In the genomic region with DNA sequence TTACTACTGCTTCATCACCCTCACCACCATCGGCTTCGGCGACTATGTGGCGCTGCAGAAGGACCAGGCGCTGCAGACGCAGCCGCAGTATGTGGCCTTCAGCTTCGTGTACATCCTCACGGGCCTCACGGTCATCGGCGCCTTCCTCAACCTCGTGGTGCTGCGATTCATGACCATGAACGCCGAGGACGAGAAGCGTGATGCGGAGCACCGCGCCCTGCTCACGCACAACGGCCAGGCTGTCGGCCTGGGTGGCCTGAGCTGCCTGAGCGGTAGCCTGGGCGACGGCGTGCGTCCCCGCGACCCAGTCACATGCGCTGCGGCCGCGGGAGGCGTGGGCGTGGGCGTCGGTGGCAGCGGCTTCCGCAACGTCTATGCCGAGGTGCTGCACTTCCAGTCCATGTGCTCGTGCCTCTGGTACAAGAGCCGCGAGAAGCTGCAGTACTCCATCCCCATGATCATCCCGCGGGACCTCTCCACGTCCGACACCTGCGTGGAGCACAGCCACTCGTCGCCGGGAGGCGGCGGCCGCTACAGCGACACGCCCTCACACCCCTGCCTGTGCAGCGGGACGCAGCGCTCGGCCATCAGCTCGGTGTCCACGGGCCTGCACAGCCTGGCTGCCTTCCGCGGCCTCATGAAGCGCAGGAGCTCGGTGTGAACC, we compare ENCODE assay signal across 9 mouse cellular contexts. TPM values are rescaled to one million over a fixed set of nuclear protein-coding genes. Genes with fewer than 3 reads are reported as not detected.
DNase-seq lines count a peak whose midpoint lies in the region; ATAC-seq and TF ChIP-seq lines count a peak whose summit lies in the region.
"Had no signal": no experiment of that assay in that cellular context is flagged by ENCODE, and none has a peak within 500 bp of the region (broad histone marks: within the 10 kb centered on the region; RNA-seq: fewer than 3 reads in every experiment).

No protein-coding gene starts in this region.

- H3K36me3 ChIP-seq in heart, embryonic 12.5 days = no peaks in the 10 kb centered on the region
- no peaks in the 10 kb centered on the region for H3K36me3 ChIP-seq in forebrain, postnatal 0 days (ENCODE audit: insufficient read depth)
- H3K36me3 ChIP-seq in limb, embryonic 15.5 days = no peaks in the 10 kb centered on the region
- H3K36me3 ChIP-seq in midbrain, embryonic 13.5 days = no peaks in the 10 kb centered on the region
- H3K36me3 ChIP-seq in testis, adult 2 months (ENCODE audit: control insufficient read depth, insufficient read depth, low read length) = no peaks in the 10 kb centered on the region

- H3K9me3 ChIP-seq in heart, embryonic 12.5 days (replicated peaks) = no peaks in the 10 kb centered on the region
- H3K9me3 ChIP-seq in forebrain, postnatal 0 days (ENCODE audit: low read length) = no peaks in the 10 kb centered on the region
- H3K9me3 ChIP-seq in limb, embryonic 15.5 days = no peaks in the 10 kb centered on the region
- no peaks in the 10 kb centered on the region for H3K9me3 ChIP-seq in midbrain, embryonic 13.5 days

- H3K4me3 ChIP-seq in heart, embryonic 12.5 days = peak overlapping the region; percentile 43
- peak overlapping the region; percentile 26 for H3K4me3 ChIP-seq in forebrain, postnatal 0 days (ENCODE audit: low read depth, low read length)
- peak overlapping the region; percentile 43 for H3K4me3 ChIP-seq in limb, embryonic 15.5 days
- peak overlapping the region; percentile 40 for H3K4me3 ChIP-seq in midbrain, embryonic 13.5 days (replicated peaks)
- peak overlapping the region; percentile 56 for H3K4me3 ChIP-seq in testis, adult 2 months (ENCODE audit: control insufficient read depth, low read depth, low read length)
- H3K4me3 ChIP-seq: myocyte had no signal

- ATAC-seq in heart, embryonic 12.5 days (ENCODE audit: insufficient number of reproducible peaks, low FRiP score) = 0 out of 2 replicates have a peak, but pooled peaks have one; percentile 17
- ATAC-seq in forebrain, postnatal 0 days = peak; percentile 70
- ATAC-seq in limb, embryonic 15.5 days (ENCODE audit: insufficient number of reproducible peaks, low FRiP score, low TSS enrichment, low read depth) = 0 out of 2 replicates have a peak, but pooled peaks have one; percentile 2
- ATAC-seq in midbrain, embryonic 13.5 days = peak; percentile 74

- no peak for TF ChIP-seq POLR2A in testis, adult 2 months (IDR thresholded peaks at IDR 0.05; ENCODE audit: control insufficient read depth, low read depth, low read length)

- peak overlapping the region; percentile 64 for H3K9ac ChIP-seq in heart, embryonic 12.5 days
- peak overlapping the region; percentile 45 for H3K9ac ChIP-seq in forebrain, postnatal 0 days
- peak overlapping the region; percentile 31; the same call in 1 of the 2 replicates for H3K9ac ChIP-seq in limb, embryonic 15.5 days
- H3K9ac ChIP-seq in midbrain, embryonic 13.5 days (replicated peaks) = peak overlapping the region; percentile 63

- peaks cover 53% of the 10 kb centered on the region for H3K4me1 ChIP-seq in heart, embryonic 12.5 days (replicated peaks)
- peaks cover 9% of the 10 kb centered on the region; the same call in 1 of the 2 replicates for H3K4me1 ChIP-seq in forebrain, postnatal 0 days (ENCODE audit: insufficient read depth)
- H3K4me1 ChIP-seq in limb, embryonic 15.5 days = peaks cover 19% of the 10 kb centered on the region
- peaks cover 19% of the 10 kb centered on the region for H3K4me1 ChIP-seq in midbrain, embryonic 13.5 days (replicated peaks)
- H3K4me1 ChIP-seq in testis, adult 2 months (ENCODE audit: control insufficient read depth, insufficient read depth, low read length) = peaks cover 6% of the 10 kb centered on the region

- no peak for DNase-seq in heart, adult 9 months (ENCODE audit: low spot score in 2 of 2)
- DNase-seq in ZHBTc4 (ENCODE audit: low read depth, low spot score) = peak; percentile 66
- DNase-seq in forebrain, postnatal 0 days = peak; percentile 52
- no peak for DNase-seq in layer of hippocampus, adult 18-20 months (ENCODE audit: low spot score in 2 of 2)

- 7% methylated on average over 69 of the region's 69 CpGs for WGBS in heart, embryonic 12.5 days
- WGBS in forebrain, postnatal 0 days = 6% methylated on average over 69 of the region's 69 CpGs
- WGBS in limb, embryonic 15.5 days = 4% methylated on average over 69 of the region's 69 CpGs
- 2% methylated on average over 69 of the region's 69 CpGs for WGBS in midbrain, embryonic 13.5 days

- H3K27me3 ChIP-seq in heart, embryonic 12.5 days (replicated peaks) = peaks cover 26% of the 10 kb centered on the region
- H3K27me3 ChIP-seq in forebrain, postnatal 0 days (ENCODE audit: insufficient read depth, low read length) = peaks cover 16% of the 10 kb centered on the region
- H3K27me3 ChIP-seq in limb, embryonic 15.5 days = peaks cover 46% of the 10 kb centered on the region
- H3K27me3 ChIP-seq in midbrain, embryonic 13.5 days = peaks cover 47% of the 10 kb centered on the region
- H3K27me3 ChIP-seq in testis, adult 2 months (ENCODE audit: control insufficient read depth, insufficient read depth, low read length) = no peaks in the 10 kb centered on the region

- H3K4me2 ChIP-seq in heart, embryonic 12.5 days = peak overlapping the region; percentile 76
- H3K4me2 ChIP-seq in forebrain, postnatal 0 days (ENCODE audit: low read depth) = peak overlapping the region; percentile 57
- H3K4me2 ChIP-seq in limb, embryonic 15.5 days = peak overlapping the region; percentile 88
- peak overlapping the region; percentile 78 for H3K4me2 ChIP-seq in midbrain, embryonic 13.5 days (replicated peaks)

- H3K27ac ChIP-seq in heart, embryonic 12.5 days (ENCODE audit: poor library complexity, severe bottlenecking) = no peak overlapping the region
- no peak overlapping the region for H3K27ac ChIP-seq in forebrain, postnatal 0 days (ENCODE audit: low read depth, low read length)
- H3K27ac ChIP-seq in limb, embryonic 15.5 days = no peak overlapping the region
- no peak overlapping the region for H3K27ac ChIP-seq in midbrain, embryonic 13.5 days
- H3K27ac ChIP-seq in testis, adult 2 months (ENCODE audit: control insufficient read depth, insufficient read depth, low read depth, low read length) = no peak overlapping the region

- TF ChIP-seq CTCF in forebrain, postnatal 0 days (IDR thresholded peaks at IDR 0.05; ENCODE audit: low read depth) = no peak; the same call in 1 of the 2 replicates
- TF ChIP-seq CTCF in testis, adult 2 months (IDR thresholded peaks at IDR 0.05; ENCODE audit: control insufficient read depth, insufficient read depth, insufficient replicate concordance, low read depth, low read length) = no peak

RNA-seq across cellular contexts. Expression of a gene that starts 25.4 kb away (rescaled TPM):
- 21.4 and 24.9 TPM in 2 replicates for polyA plus RNA-seq in heart, embryonic 12.5 days (2016; fragmentation: Nextera tagmentation; extraction: Ambion mirVana)
- 31.5 and 48.7 TPM in 2 replicates for total RNA-seq in forebrain, postnatal 0 days (2014; rRNA removed)
- 19.2 and 24.3 TPM in 2 replicates for polyA plus RNA-seq in forebrain, postnatal 0 days (2015; fragmentation: Nextera tagmentation; extraction: Ambion mirVana)
- 28.5 and 28.8 TPM in 2 replicates for polyA plus RNA-seq in limb, embryonic 15.5 days (2015; fragmentation: Nextera tagmentation; extraction: Ambion mirVana)
- 29.5 and 32.0 TPM in 2 replicates for polyA plus RNA-seq in midbrain, embryonic 13.5 days (2015; fragmentation: Nextera tagmentation; extraction: Ambion mirVana)
- 29.4 TPM in 2 replicates for polyA plus RNA-seq in testis, adult 2 months (2012; rRNA removed)
- 10 to 100 TPM; 36.2 to 40.6 TPM for total RNA-seq in layer of hippocampus, adult 18-20 months (2021)

RNA-seq across cellular contexts. Expression of a gene that starts 34.3 kb away (rescaled TPM):
- polyA plus RNA-seq in heart, embryonic 12.5 days (2016; fragmentation: Nextera tagmentation; extraction: Ambion mirVana) = 45.1 and 46.2 TPM in 2 replicates
- total RNA-seq in forebrain, postnatal 0 days (2014; rRNA removed) = 10.8 and 13.1 TPM in 2 replicates
- 6.4 and 7.0 TPM in 2 replicates for polyA plus RNA-seq in forebrain, postnatal 0 days (2015; fragmentation: Nextera tagmentation; extraction: Ambion mirVana)
- polyA plus RNA-seq in limb, embryonic 15.5 days (2015; fragmentation: Nextera tagmentation; extraction: Ambion mirVana) = 0.68 and 0.86 TPM in 2 replicates
- 1.9 and 2.0 TPM in 2 replicates for polyA plus RNA-seq in midbrain, embryonic 13.5 days (2015; fragmentation: Nextera tagmentation; extraction: Ambion mirVana)
- 0.77 and 0.95 TPM in 2 replicates for polyA plus RNA-seq in testis, adult 2 months (2012; rRNA removed)
- 10 to 100 TPM; 11.2 to 12.9 TPM for total RNA-seq in layer of hippocampus, adult 18-20 months (2021)

RNA-seq across cellular contexts. Expression of a gene that starts 44.3 kb away (rescaled TPM):
- 264 and 282 TPM in 2 replicates for polyA plus RNA-seq in heart, embryonic 12.5 days (2016; fragmentation: Nextera tagmentation; extraction: Ambion mirVana)
- total RNA-seq in forebrain, postnatal 0 days (2014; rRNA removed) = 15.1 and 15.5 TPM in 2 replicates
- 42.4 and 45.5 TPM in 2 replicates for polyA plus RNA-seq in forebrain, postnatal 0 days (2015; fragmentation: Nextera tagmentation; extraction: Ambion mirVana)
- polyA plus RNA-seq in limb, embryonic 15.5 days (2015; fragmentation: Nextera tagmentation; extraction: Ambion mirVana) = 213 and 217 TPM in 2 replicates
- 120 and 122 TPM in 2 replicates for polyA plus RNA-seq in midbrain, embryonic 13.5 days (2015; fragmentation: Nextera tagmentation; extraction: Ambion mirVana)
- polyA plus RNA-seq in testis, adult 2 months (2012; rRNA removed) = 5.8 and 6.3 TPM in 2 replicates
- total RNA-seq in layer of hippocampus, adult 18-20 months (2021) = 1 to 10 TPM; 3.5 to 4.6 TPM

Comparison
In these comparisons a context has a peak if more than half of its experiments do, and no peak if none do; other contexts are left out.
1. ATAC-seq: peak in every context shown above with its lines; median percentile 74 in midbrain, embryonic 13.5 days; 70 in forebrain, postnatal 0 days; 17 in heart, embryonic 12.5 days; 2 in limb, embryonic 15.5 days.
2. DNase-seq: peak in ZHBTc4 (single experiment) and forebrain, postnatal 0 days (single experiment); none in heart, adult 9 months (0 of 2) and layer of hippocampus, adult 18-20 months (0 of 2).
3. Peak in every context shown above with its lines, with median percentiles within 50 percentile points of each other: H3K4me2 ChIP-seq, H3K4me3 ChIP-seq and H3K9ac ChIP-seq.